Mouse (Mus musculus): ENCODE results near the gene Smyd4.

Gene Smyd4

DNA sequence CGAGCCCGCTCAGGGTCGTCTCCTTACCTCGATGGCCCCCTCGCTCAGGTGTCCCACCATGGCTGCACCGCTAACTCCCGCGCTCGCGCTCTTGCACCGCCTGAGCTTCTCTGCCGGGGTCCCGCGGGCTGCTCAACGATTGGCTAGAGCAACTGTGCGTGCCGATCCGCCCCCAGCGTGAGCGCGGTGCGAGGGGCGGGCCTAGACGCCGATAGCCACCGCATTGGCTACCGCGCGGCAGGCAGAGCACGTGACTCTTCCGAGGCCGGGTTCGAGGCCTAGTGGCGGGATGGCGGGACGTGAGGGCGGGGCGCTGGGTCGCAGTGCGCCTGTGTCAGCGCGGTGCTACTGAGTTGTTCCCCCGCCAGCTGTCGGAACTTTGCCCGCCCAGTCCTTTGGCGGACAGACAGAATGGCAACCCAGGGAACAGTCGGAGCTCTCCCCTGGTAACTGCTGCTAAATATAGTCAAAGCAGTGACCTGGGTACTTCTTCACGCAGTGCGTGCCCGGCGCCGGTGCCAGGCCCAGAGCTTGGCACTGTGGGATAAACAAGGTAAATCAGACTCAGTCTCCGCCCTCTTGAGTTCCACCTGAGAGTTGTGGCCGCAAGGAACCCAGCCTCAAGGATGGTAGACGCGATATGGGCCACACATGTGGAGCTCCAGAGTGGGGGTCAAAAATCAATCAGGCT lies at the start of gene Smyd4, which contains the start of gene Rpa1:
Gene Smyd4 (plus strand): TSS at position 235 of the 691 bp plus-strand sequence.
Gene Rpa1 (minus strand): TSS at position 126 of the 691 bp plus-strand sequence.
- DNase-seq: peak; percentile 97

DNA sequence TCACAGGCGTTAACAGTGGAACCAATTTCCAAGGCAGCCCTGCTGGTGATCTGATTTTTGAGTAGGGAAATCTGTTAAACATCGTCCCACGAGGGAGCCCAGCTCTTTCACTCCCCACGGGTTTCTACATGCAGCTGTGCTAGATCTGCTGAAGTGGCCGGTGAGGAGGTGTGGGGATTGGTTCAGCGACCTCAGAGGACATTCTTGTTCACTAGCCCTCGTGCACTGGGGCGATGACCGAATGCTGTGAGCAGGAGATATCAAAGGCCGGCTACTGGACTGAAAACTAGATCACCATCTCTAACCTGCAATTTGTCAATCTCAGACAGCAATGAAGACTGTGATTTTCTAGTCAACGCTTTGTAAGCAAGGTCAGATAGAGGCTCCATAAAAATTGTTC lies 49.7 kb upstream of the Smyd4 start:
- DNase-seq: no peak

DNA sequence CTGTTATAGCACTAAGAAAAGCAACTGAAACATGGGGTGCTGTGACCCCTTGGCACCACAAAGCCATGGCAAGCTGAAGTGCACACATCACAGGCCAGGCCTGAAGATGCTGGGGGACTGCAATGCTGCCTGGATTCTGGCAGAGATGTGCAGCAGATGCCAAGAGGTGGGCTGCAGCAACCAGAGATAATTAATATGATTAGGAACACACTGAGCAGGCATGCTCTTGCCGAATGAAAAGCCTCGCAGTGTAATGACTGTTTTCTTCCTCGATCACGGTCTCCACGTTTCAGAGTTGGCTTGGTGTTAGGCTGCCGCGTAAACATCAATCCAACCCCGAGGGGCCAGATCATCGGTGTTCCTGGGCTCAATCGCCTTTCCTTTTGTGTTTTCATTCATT lies 48.4 kb upstream of the Smyd4 start:
- no peak for DNase-seq

DNA sequence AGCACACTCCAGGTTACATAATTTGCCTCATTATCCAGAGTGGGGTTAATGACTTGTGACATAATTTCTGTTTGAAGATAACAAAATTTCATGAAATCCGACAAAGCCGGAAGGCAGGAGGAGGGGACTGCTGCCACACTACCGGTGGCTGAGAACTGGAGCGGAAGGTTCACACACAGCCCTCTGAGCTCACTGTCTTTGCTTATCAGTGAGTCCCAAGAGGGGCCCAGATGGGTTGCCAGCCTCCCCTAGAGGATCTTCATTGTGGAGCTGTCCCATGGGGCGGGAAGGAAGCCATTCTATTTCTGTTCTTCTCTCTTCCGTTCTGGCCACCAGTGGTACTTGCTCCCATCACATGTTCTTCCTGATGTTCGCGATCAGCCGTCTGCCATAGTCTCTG lies 47.3 kb upstream of the Smyd4 start:
- no peak for DNase-seq

DNA sequence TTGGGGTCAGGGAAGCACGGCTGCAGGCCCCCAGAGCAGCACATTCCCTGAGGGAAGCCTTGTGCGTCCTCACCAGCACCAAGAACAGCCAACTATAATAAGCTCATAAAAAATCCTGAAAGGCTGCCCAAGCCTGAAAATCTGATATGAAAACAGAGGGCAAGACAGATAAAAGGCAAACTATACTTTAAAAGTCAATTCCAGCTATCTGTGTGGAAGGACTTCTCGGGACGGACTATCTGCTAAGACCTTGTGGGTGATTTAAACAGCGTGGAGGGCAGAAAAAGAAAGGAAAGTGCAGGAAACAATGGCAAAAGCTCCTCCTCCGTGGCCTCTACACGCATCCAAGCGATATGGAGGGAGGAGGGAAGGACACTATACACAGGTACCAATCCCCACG lies 43.4 kb upstream of the Smyd4 start:
- no peak for DNase-seq

DNA sequence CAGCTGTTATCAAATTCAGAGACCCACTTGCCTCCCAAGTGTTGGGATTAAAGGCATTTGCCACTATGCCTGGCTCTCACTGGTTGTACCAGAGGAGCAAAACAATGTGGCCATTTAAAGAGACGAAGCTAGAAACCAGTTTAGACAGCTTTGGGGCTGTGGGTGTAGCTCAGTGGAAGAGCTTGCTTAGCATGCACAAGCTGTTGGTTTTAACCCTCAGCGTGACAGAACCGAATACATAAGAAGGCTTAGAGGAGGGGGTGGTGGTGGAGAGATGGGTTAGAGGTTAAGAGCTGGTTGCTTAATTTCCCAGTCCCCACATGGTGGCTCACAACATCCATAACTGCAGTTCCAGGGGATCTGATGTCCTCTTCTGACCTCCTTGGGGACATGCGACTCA lies 39.6 kb upstream of the Smyd4 start:
- DNase-seq: no peak

DNA sequence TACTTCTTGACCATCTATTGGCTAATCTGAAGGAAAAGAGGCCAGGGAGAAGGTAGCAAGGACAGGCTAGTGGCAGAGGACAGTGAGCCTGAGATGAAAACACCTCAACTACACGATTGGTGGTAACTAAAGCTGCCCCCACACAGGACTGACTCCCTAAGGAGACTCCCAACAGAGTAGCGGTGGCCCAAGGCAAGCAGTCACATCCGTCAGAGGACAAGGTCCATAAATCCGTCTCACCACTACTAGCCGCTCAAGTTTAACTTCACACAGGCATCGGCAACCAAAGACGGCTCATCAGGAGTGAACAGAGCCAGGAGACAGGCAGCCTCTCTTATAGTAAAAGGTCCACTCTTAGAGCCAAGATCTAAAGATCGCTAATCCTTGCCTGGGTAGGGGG lies 37.4 kb upstream of the Smyd4 start:
- no peak for DNase-seq

DNA sequence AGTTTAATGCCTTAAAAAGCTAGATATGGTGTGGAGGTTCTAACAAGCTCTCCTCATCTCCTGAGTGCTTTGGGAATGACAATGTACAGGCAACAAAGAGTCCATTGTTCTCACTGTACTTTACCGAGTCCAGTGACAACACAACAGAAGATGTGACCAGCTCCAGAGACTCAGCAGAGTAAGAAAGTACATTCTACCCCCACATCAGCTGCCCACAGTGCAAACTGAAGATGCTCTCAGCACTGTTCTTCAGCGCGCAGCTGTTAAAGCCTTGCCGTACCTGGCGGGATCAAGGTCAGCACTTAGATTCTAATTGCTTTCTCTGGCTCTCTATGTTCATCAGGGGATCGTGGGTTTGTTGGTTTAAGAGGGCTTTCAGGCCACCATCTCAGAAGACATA lies 36.5 kb upstream of the Smyd4 start:
- DNase-seq: no peak

DNA sequence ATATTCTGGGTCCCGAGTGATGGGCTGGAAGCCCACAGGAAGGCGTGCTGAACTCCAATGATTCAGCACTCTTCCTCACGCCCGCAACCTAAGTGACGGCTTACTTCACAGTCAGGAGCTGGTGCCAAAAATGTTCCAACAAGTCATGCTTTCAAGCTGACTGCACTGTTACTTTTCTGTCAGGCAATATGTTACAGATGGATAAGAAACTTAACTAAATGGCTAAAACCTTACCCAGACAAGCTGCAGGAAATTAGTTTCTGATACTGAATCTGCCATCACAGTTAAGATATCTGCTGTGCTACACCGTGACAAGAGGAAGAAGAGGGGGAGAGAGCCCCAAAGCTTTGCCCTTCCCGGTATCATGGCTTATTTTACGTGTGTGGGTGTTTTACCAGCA lies 34.4 kb upstream of the Smyd4 start:
- no peak for DNase-seq

DNA sequence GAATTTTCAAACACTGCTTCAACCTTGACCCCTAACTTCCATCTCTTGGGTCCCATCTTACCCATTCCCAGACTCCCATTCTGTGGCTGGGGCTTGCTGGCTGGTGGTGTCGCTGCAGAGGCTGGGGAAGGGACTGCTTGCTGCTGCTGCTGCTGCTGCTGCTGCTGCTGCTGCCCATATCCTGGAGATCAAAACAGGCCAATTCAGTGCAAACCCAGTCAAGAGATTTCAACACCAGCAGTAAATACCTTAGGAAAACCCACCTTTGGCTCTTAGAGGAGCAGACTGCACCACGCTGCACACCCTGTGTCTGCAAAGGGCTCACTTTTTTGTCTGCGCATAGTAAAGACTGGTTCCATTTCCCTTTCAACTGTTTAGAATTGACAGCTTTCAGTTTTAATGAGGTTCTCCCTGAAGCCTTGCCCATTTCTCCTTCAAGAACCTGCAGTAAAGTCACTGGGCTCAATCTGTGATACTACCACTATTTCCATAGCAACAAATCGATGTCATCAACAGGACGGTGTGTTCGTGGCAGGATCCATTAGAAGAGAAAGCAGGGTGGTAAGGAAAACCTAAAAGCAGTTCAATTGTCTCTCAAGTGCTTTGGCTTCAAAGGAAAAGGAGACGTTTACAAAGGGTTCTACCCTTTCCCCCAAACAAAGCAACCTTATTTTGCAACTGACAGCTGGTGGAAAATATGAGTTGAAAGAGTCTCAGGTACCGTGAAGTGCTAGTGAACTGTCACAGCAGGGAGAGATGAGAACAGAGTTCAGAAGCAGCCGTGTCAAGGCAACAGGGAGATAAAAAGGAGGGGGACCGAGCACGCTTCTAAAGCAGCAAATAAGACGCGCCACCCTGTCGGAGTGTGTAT lies 29.6 kb upstream of the Smyd4 start:
- no peak for DNase-seq

DNA sequence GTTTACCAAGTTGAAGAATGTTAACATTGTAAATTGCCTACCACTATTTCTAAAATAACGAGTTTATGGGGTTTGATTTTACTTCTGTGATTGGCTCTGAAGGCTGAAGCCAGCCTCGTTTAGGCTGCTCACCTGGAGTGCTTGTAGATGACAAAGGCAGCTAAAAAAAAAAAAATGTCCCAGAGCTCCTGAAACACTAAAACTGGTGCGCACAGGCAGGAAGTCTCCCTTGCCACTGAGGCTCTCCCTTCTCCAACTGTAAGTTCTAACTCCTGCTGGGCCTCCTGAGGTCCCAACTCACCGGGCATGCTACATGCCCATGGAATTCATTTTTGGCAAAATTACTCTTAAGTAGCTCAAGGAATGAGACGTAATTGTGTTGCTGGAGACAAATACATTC lies 29.0 kb upstream of the Smyd4 start:
- no peak for DNase-seq

DNA sequence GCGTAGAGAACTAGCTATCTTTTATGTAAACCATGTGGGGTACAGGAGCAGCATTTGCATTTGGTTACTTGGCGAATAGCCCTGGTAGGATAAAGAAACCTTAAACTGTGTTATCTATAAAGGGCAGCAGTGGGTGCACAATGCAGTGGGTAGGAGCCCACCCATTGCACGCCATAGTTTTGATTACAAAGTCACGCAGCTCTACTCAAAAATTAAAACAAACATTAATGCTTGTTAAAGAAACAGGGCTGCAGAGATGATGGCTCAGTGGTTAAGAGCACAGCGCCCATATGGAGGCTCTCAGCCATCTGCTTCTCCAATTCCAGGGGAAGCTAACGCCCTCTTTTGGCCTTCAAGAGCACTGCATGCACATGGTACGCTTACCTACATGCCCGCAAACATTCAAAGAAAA lies 24.9 kb upstream of the Smyd4 start:
- no peak for DNase-seq

DNA sequence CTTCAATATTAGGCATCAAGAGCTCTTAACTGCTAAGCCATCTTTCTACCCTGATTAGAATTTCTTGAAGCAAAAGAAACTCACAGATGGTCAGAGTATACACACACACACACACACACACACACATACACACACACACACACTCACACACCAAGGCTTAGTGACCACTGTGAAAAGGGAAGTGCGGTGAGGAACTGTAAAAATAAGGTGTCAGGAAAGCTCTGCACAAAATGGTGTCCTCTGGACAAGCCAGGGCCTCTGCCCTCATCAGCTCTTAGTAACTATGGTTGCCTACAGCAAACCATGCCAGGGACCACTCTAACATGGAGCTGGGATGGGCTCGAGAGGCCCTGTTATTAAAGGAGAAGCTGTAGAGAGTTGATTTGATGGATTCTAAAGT lies 23.8 kb upstream of the Smyd4 start:
- DNase-seq: no peak

DNA sequence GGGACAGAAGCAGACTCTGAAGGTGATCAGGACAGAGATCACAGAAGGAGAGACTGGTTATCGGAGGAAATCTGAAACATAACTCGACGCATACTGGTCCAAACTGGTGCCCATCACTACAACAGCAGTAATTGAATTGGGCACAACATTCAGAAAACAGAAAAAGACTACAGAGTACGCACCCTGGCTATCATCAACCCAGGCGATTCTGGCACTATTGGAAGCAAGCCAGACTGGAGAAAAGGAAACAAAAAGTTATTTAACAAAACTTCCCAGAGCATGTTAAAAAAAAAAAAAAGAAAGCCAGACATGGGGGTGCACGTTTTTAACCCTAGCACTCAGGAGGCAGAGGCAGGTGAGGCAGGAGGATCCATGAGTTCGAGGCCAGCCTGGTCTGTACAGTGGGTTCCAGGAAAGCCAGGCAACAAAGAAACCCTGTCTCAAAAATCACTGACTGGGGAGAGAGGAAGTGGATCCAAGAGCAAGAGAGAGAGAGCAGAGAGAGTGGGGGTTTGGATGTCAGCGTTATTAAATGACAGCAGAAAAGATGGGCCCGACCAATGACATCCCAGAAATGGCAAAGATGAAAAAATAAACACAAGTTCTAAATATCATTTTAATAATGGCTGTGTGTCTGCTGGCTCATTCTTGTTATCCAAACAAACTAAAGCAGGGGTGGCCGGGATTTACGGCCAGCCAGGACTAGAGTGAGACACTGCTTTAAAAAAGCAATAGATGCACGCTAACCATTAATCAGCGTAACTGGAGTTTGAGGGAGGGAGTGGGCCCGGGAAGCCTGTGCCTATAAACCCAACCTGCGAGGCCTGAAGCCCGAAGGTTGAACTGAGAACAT lies 22.9 kb upstream of the Smyd4 start:
- no peak for DNase-seq

DNA sequence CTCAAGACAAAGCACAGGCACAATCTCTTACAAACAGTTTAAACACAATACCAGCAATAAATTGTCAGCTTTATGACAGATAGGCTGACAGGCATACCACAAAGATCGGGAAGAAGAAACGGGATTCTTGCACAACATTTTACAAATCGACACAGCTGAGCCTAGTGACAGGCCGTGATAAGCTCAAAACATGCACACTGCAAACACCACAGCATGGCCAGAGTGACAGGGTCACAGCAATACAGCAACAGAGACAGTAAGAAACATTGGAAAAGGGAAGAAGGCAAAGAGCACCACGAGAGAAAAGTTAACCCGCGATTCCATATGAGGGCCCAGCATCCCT lies 22.3 kb upstream of the Smyd4 start:
- no peak for DNase-seq

DNA sequence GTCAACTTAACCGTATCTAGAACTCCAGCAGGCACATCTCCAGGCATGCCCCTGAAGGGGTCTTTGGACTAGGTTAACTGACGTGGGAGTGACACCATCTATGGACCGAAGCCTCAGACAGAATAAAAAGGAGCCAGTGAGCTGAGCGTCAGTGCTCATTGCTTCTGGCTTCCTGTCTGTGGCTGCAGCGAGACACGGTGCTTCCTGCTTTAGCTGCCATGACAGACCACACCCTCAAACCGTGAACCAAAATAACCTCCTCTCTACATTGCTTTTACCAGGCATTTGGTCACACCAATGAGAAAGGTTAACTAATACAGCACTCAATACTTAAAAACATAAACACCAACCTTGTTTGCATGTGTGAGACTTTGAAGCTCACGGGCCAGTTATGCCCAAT lies 11.6 kb upstream of the Smyd4 start:
- no peak for DNase-seq

DNA sequence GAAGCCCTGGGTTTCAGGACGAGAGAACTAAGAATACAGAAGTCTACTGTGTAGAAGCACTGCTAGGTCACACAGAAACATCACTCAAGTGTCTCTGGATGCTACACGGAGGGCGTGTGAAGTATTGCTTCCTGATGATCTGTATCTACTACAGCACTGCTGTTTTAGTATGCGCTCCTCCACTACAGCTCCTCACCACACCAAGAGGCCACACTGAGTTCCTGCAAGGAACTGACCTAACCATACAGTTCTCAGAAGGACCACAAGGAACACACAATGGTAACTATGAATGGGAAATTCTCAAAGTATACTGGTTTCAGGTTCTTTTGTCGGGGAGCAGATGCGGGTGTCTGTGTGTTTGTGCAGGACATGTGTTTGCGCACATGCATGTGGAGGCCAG lies 11.0 kb upstream of the Smyd4 start:
- DNase-seq: no peak

DNA sequence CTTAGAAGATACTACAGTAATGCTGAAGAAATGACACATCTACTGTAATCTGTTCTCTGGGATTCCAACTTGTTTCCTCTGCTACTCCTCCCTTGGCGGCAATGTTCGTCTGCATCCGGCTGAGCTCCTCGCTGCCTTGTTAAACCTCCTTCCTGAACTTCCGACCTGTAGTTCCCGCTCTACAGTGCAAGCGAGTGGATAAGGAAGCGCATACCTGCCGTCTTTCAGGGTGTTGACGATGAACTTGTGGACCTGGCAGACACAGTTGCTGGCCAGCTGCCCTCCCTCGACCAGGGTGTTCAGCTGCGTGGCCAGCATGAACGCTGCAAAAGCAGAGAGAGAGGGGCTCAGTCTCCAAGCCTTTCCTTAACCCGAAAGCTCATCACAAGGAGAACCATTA lies 8.2 kb upstream of the Smyd4 start:
- DNase-seq: no peak

DNA sequence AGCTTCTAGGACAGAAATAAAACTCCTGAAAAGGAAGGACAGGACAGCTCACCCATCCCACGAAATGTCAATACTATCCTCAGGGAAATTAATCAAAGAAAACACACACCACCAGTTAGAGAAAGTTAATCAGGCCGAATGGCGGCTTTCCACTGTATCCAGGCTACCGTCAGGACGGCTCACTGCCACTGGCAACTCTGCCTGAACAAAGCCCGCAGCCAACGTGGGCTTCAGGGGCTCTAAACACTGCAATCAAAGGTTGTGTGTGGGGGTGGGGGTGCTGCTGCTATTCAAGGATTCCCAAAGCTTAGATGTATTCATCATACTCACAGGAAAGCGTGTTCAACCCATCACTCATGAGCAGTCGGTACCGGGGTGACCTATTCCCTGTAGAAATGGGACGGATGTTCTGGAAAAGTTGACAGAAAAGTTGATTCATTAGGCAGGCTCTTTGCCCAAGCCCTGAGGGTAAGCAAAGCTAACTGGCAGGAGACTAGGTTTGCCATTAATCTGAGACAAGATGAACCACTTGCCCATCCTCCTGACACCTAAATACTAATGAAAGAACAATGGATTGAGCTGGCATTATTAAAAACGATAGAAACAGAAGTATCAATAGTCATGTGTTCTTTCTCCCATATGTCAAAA lies 7.4 kb upstream of the Smyd4 start:
- no peak for DNase-seq

DNA sequence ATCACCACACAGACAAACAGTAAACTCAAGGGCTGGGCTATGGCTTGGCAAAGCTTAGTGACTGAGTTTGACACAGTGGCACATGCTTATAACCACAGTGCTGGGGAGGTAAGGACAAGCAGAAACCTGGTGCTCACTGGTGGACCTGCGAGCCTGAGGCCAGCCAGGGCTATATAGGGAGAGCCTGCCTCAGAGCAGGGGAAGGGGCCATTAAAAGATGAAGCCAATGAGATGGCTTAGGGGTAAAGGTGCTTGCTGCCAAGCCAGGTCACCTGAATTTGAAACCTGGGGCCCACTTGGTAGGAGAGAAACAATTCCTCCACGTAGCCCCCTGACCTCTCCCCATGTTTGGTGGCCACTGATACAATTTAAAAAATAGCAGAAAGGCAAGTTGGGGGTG lies 5.1 kb upstream of the Smyd4 start:
- no peak for DNase-seq

DNA sequence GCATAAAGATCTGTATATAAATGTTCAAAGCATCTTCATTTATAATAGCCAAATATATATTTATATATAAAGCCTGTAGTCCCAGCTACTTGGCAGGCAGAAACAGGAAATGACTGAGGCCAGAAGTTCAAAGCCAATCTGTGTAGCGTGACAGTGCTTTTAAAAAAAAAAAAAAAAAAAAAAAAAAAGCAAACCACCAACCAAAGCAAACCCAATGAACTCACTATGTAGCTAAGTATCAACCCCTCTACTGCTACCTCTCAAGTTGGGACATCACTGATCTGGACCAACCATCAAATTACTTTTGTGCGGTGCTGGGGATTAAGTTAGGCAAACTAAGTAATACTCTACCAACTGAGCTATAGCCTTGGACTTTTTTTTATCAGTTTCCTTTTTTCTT lies 4.1 kb upstream of the Smyd4 start:
- no peak for DNase-seq

DNA sequence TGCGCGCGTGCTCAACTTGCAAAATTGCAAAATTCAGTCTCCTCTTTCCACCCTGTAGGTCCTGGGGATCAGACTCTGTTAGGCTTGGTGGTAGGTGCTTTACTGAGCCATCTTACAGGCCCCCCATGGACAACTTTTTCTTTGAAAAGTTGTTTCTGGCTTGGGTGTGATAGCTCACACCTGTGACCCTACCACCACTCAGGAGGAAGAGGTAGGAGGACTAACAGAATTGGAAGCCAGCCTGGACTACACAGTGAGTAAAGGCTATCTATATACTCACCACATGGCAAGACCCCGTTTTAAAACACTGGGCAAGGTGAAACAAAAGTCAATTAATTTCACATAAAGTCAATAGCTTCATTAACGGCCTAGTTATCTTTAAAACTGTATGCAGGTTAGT lies 3.5 kb upstream of the Smyd4 start:
- DNase-seq: no peak

DNA sequence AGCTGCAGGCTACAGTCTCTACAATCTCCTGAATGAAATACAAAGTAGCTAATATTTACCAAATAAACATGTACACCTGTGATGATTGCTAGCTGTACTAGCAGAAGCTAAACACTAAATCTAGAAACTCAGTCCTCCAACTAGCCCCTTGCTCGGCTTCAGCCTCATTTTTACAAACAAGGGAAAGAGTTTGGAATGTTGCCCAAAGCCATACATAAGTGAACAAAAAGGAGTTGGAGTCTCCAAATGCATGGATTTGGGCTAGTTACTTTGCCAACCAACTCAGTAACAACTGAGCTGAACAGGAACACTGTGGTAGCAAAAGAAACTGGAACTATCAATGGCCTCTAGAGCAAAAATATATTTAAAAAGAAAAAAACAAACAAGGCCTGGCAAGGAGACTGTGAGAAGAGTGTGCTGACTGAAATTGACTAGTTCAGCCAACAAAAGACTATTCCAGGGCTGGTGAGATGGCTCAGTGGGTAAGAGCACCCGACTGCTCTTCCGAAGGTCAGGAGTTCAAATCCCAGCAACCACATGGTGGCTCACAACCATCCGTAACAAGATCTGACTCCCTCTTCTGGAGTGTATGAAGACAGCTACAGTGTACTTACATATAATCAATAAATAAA lies 1.6 kb upstream of the Smyd4 start:
- no peak for DNase-seq

Measured in retina, postnatal 1 day (tissue).